Mouse (Mus musculus): Measurements from ENCODE around the gene Gucy2d. TPM values are rescaled to one million over a fixed set of nuclear protein-coding genes. Genes with fewer than 3 reads are reported as not detected.

Gene Gucy2d
- total and polyA plus RNA-seq, 3 experiments = 0.05 TPM; not detected in 2

DNA sequence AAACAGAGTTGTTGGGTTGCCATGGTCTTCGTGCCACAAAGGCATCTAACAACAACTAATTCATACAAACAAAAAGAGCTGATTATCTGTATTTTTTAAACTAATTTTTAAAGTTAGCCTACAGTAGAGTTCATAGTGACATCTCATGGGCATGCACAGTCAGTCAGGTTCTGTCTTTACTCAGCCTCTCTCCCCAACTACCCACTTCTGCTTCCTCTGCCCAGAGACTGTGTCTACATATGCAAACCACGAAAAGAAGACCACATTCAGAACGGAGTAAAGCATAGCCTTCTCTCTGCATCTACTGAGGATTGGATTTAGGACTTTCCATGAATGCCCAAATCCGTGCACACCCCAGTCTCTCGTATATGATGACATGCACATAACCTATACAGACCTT is 32.6 kb upstream of the Gucy2d start:
- no peaks in the 10 kb centered on the region for H3K9me3 ChIP-seq (replicated peaks)
- H3K4me1 ChIP-seq (ENCODE audit: insufficient read depth, low read depth, low read length) = no peaks in the 10 kb centered on the region
- DNase-seq (ENCODE audit: low spot score) = no peak
- H3K36me3 ChIP-seq (replicated peaks) = no peaks in the 10 kb centered on the region
- TF ChIP-seq TAL1 (conservative IDR thresholded peaks at IDR 0.05; ENCODE audit: low read depth, low read length) = no peak
- TF ChIP-seq POLR2AphosphoS5 (IDR thresholded peaks at IDR 0.05; ENCODE audit: insufficient replicate concordance, low read depth, low read length) = no peak
- no peak for TF ChIP-seq GATA2 (IDR thresholded peaks at IDR 0.05; ENCODE audit: borderline replicate concordance, low read depth, low read length)
- no peak for TF ChIP-seq GATA1 (IDR thresholded peaks at IDR 0.05; ENCODE audit: borderline replicate concordance, low read length)
- no peak for TF ChIP-seq CTCF (IDR thresholded peaks at IDR 0.05; ENCODE audit: low read depth, low read length)
- no peak overlapping the region for H3K4me3 ChIP-seq (ENCODE audit: low read depth, low read length)
- peaks cover 15% of the 10 kb centered on the region for H3K27me3 ChIP-seq (ENCODE audit: insufficient read depth, low read length)
- ATAC-seq (ENCODE audit: extremely low read depth, insufficient number of reproducible peaks, low FRiP score, poor library complexity, severe bottlenecking) = no peak

DNA sequence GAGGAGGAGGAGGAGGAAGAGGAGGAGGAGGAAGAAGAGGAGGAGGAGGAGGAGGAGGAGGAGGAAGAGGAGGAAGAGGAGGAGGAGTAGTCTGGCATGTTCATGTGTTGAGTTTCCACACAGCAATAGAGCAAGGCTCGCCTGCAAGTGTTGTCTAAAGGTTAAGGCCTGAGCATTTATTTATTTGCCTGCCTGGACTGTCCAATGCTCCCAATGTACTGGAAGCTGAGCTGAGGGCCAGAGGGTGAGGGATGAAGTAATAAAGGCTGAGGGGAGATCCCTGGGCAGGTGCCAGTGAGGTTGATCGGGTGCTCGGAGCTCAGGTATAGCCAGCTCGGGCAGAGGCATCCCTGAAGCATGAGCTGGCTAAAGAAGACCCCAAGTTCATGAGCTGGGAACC is 27.1 kb upstream of the Gucy2d start:
- ATAC-seq (ENCODE audit: extremely low read depth, insufficient number of reproducible peaks, low FRiP score, poor library complexity, severe bottlenecking) (no peak), DNase-seq (ENCODE audit: low spot score) (no peak)
- H3K36me3 ChIP-seq (replicated peaks) = no peaks in the 10 kb centered on the region
- H3K27me3 ChIP-seq (ENCODE audit: insufficient read depth, low read length) = peaks cover 8% of the 10 kb centered on the region
- H3K9me3 ChIP-seq (replicated peaks) = no peaks in the 10 kb centered on the region
- TF ChIP-seq CTCF (IDR thresholded peaks at IDR 0.05; ENCODE audit: low read depth, low read length) (no peak), GATA1 (IDR thresholded peaks at IDR 0.05; ENCODE audit: borderline replicate concordance, low read length) (no peak), POLR2AphosphoS5 (IDR thresholded peaks at IDR 0.05; ENCODE audit: insufficient replicate concordance, low read depth, low read length) (no peak), TAL1 (conservative IDR thresholded peaks at IDR 0.05; ENCODE audit: low read depth, low read length) (no peak), GATA2 (IDR thresholded peaks at IDR 0.05; ENCODE audit: borderline replicate concordance, low read depth, low read length) (no peak)
- H3K4me1 ChIP-seq (ENCODE audit: insufficient read depth, low read depth, low read length) = no peaks in the 10 kb centered on the region
- H3K4me3 ChIP-seq (ENCODE audit: low read depth, low read length) = no peak overlapping the region

DNA sequence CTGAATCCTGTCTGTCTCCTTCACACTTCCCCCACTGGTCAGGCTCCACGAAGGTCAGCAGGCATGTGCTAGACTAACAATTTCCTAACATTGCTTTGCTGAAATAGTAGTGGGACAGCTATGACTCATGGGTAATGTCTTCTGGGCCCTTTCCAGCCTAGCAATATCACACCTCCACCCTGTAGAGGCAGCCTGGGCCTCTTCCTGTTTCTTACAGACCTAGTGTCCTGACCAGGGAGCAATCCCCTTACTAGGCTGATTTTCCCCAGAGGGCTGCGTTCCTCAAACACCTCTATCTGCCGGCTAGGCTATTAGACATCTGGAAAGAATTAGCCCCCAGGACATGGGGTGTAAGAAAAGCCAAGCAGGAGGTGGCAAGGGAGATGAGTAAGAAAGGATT is 24.7 kb upstream of the Gucy2d start:
- H3K27me3 ChIP-seq (ENCODE audit: insufficient read depth, low read length) = peaks cover 16% of the 10 kb centered on the region
- TF ChIP-seq GATA2 (IDR thresholded peaks at IDR 0.05; ENCODE audit: borderline replicate concordance, low read depth, low read length) (no peak), CTCF (IDR thresholded peaks at IDR 0.05; ENCODE audit: low read depth, low read length) (no peak), POLR2AphosphoS5 (IDR thresholded peaks at IDR 0.05; ENCODE audit: insufficient replicate concordance, low read depth, low read length) (no peak), TAL1 (conservative IDR thresholded peaks at IDR 0.05; ENCODE audit: low read depth, low read length) (no peak), GATA1 (IDR thresholded peaks at IDR 0.05; ENCODE audit: borderline replicate concordance, low read length) (no peak)
- ATAC-seq (ENCODE audit: extremely low read depth, insufficient number of reproducible peaks, low FRiP score, poor library complexity, severe bottlenecking) (no peak), DNase-seq (ENCODE audit: low spot score) (no peak)
- no peaks in the 10 kb centered on the region for H3K36me3 ChIP-seq (replicated peaks)
- H3K9me3 ChIP-seq (replicated peaks) = no peaks in the 10 kb centered on the region
- H3K4me3 ChIP-seq (ENCODE audit: low read depth, low read length) = no peak overlapping the region
- H3K4me1 ChIP-seq (ENCODE audit: insufficient read depth, low read depth, low read length) = no peaks in the 10 kb centered on the region

DNA sequence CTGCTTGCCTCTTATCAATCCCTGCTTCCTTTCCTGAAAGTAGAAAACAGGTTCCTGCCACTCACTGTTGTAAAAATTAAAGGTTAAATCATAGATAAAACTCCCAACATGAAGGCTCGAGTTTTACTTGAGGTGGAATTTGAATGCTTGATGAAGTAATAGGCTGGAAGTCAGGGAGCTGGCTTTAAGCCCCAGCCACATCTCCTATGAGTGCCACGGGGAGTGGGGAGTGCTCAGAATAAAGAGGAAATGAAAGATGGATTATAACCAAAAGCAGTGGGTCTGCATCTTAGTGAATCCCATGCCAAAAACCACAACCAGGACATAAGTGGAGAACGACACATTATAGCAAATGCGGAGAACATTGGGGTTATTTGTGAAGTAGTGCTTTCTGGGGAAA is 24.2 kb upstream of the Gucy2d start:
- H3K4me1 ChIP-seq (ENCODE audit: insufficient read depth, low read depth, low read length) = no peaks in the 10 kb centered on the region
- no peak overlapping the region for H3K4me3 ChIP-seq (ENCODE audit: low read depth, low read length)
- TF ChIP-seq TAL1 (conservative IDR thresholded peaks at IDR 0.05; ENCODE audit: low read depth, low read length) = no peak
- TF ChIP-seq GATA1 (IDR thresholded peaks at IDR 0.05; ENCODE audit: borderline replicate concordance, low read length) = no peak
- no peak for TF ChIP-seq GATA2 (IDR thresholded peaks at IDR 0.05; ENCODE audit: borderline replicate concordance, low read depth, low read length)
- no peak for TF ChIP-seq POLR2AphosphoS5 (IDR thresholded peaks at IDR 0.05; ENCODE audit: insufficient replicate concordance, low read depth, low read length)
- no peak for TF ChIP-seq CTCF (IDR thresholded peaks at IDR 0.05; ENCODE audit: low read depth, low read length)
- H3K9me3 ChIP-seq (replicated peaks) = no peaks in the 10 kb centered on the region
- H3K27me3 ChIP-seq (ENCODE audit: insufficient read depth, low read length) = peaks cover 18% of the 10 kb centered on the region
- ATAC-seq (ENCODE audit: extremely low read depth, insufficient number of reproducible peaks, low FRiP score, poor library complexity, severe bottlenecking) (no peak), DNase-seq (ENCODE audit: low spot score) (no peak)
- no peaks in the 10 kb centered on the region for H3K36me3 ChIP-seq (replicated peaks)

DNA sequence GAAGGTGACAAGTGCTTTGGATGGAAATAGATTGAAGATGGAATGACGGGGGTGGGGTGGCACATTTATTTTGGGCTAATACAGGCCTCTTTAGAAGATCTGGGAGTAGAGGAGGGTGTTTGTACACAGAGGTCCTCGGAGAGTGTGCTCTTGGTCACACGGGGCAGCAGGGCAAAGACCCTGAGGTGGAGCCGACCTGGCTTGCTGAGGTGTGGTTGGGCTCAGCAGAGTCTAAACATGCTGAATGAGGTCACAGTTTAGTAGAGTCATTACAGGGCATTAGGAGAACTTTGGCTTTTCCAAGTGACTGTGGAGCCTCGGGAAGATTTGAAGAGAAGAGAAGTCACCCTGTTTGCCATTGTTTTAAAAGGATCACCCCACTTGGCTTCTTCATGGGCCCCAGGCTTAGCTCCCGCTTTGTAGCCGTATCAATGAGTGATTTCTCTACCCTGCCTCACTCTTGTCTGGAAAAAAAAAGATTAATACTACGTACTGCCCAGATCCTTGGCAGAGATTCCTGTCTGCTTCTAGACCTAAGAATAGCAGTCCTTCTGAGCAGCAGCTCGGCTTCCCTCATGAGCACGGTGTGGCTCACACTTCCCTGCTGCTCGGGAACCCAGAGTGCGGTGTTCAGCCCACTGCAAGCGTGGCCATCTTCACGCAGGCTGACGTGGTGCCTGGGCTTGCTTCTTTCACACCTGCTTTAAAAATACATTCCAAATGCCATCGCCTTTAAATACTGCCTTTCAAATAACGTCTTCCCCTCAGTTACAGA is 22.0 kb upstream of the Gucy2d start:
- H3K4me3 ChIP-seq (ENCODE audit: low read depth, low read length) = no peak overlapping the region
- peaks cover 20% of the 10 kb centered on the region for H3K27me3 ChIP-seq (ENCODE audit: insufficient read depth, low read length)
- no peaks in the 10 kb centered on the region for H3K36me3 ChIP-seq (replicated peaks)
- H3K4me1 ChIP-seq (ENCODE audit: insufficient read depth, low read depth, low read length) = no peaks in the 10 kb centered on the region
- ATAC-seq (ENCODE audit: extremely low read depth, insufficient number of reproducible peaks, low FRiP score, poor library complexity, severe bottlenecking) = no peak
- H3K9me3 ChIP-seq (replicated peaks) = no peaks in the 10 kb centered on the region
- TF ChIP-seq POLR2AphosphoS5 (IDR thresholded peaks at IDR 0.05; ENCODE audit: insufficient replicate concordance, low read depth, low read length) (no peak), TAL1 (conservative IDR thresholded peaks at IDR 0.05; ENCODE audit: low read depth, low read length) (no peak), CTCF (IDR thresholded peaks at IDR 0.05; ENCODE audit: low read depth, low read length) (no peak), GATA2 (IDR thresholded peaks at IDR 0.05; ENCODE audit: borderline replicate concordance, low read depth, low read length) (no peak), GATA1 (IDR thresholded peaks at IDR 0.05; ENCODE audit: borderline replicate concordance, low read length) (no peak)
- no peak for DNase-seq (ENCODE audit: low spot score)

DNA sequence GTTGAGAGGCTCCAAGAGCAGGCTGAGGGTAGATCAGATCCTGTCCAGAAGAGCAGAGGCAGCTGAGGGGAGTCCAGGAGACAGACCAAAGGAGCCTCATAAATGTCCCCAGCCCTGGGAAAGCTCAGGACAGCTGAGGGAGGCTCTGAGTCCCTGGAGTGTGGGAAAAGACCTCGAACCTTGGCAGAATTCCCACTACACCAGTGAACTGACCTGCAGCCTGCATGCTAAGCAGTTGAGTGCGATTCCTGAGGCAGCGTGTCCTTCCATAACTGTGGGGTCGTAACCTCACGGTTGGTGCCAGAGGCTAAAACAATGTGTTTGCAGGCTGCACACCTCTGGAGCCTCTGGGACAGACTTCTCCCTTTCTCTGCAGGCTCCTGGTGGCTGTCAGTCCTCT is 20.9 kb upstream of the Gucy2d start:
- no peak for TF ChIP-seq TAL1 (conservative IDR thresholded peaks at IDR 0.05; ENCODE audit: low read depth, low read length)
- TF ChIP-seq GATA1 (IDR thresholded peaks at IDR 0.05; ENCODE audit: borderline replicate concordance, low read length) = no peak
- TF ChIP-seq POLR2AphosphoS5 (IDR thresholded peaks at IDR 0.05; ENCODE audit: insufficient replicate concordance, low read depth, low read length) = no peak
- TF ChIP-seq CTCF (IDR thresholded peaks at IDR 0.05; ENCODE audit: low read depth, low read length) = no peak
- no peak for TF ChIP-seq GATA2 (IDR thresholded peaks at IDR 0.05; ENCODE audit: borderline replicate concordance, low read depth, low read length)
- H3K9me3 ChIP-seq (replicated peaks) = no peaks in the 10 kb centered on the region
- H3K4me3 ChIP-seq (ENCODE audit: low read depth, low read length) = no peak overlapping the region
- H3K36me3 ChIP-seq (replicated peaks) = no peaks in the 10 kb centered on the region
- H3K27me3 ChIP-seq (ENCODE audit: insufficient read depth, low read length) = peaks cover 22% of the 10 kb centered on the region
- no peak for ATAC-seq (ENCODE audit: extremely low read depth, insufficient number of reproducible peaks, low FRiP score, poor library complexity, severe bottlenecking)
- no peaks in the 10 kb centered on the region for H3K4me1 ChIP-seq (ENCODE audit: insufficient read depth, low read depth, low read length)
- DNase-seq (ENCODE audit: low spot score) = no peak
